Mouse (Mus musculus) neutrophil, adult 5-6 weeks (primary cell): ENCODE measurements around the gene Acadvl. TPM values are rescaled to one million over a fixed set of nuclear protein-coding genes. Genes with fewer than 3 reads are reported as not detected.

Source experiments
- ATAC-seq: fragments of 151-379, 151-347 bp; 2 replicates; pipeline ENCODE4 v1.8.0; 2017; ENCODE audit warnings: mild to moderate bottlenecking, moderate TSS enrichment; ENCODE audit not compliant: insufficient number of reproducible peaks, poor library complexity, low FRiP score, severe bottlenecking; ENCODE audit errors: extremely low read depth
- total RNA-seq: library from RNA; stranded (forward); fragments of 200-1000 nt; gene quantifications from 2 replicates; pipeline ENCODE4 v1.2.3, GENCODE M21; 2017

Gene Acadvl
- total RNA-seq = 45.2 and 46.7 TPM in 2 replicates

- peak; percentile 86 for ATAC-seq
These were observed at the start of gene Acadvl for GRCm38 (mm10) chr11:70014880-70015558. Gene Acadvl (minus strand): TSS chr11:70015411.

GRCm38 (mm10) chr11:70063053-70063452, 47.8 kb upstream of the Acadvl start:
- ATAC-seq = no peak

- ATAC-seq = no peak
These were observed 44.7 kb upstream of the Acadvl start for GRCm38 (mm10) chr11:70059930-70060329.

GRCm38 (mm10) chr11:70057805-70058204, 42.6 kb upstream of the Acadvl start:
- ATAC-seq = no peak

- peak; percentile 67 for ATAC-seq
These were observed 40.5 kb upstream of the Acadvl start for GRCm38 (mm10) chr11:70055618-70056214.

GRCm38 (mm10) chr11:70053898-70054570, 38.8 kb upstream of the Acadvl start, which contains the start of gene Asgr1:
Gene Asgr1 (plus strand): TSS chr11:70054085.
- ATAC-seq = no peak

GRCm38 (mm10) chr11:70053156-70053555, 37.9 kb upstream of the Acadvl start:
- ATAC-seq = no peak

GRCm38 (mm10) chr11:70049816-70050215, 34.6 kb upstream of the Acadvl start:
- no peak for ATAC-seq

- ATAC-seq = no peak
These were observed 34.2 kb upstream of the Acadvl start for GRCm38 (mm10) chr11:70049366-70049765.

GRCm38 (mm10) chr11:70045435-70045834, 30.2 kb upstream of the Acadvl start:
- ATAC-seq = no peak

GRCm38 (mm10) chr11:70043665-70044064, 28.5 kb upstream of the Acadvl start:
- ATAC-seq = no peak

GRCm38 (mm10) chr11:70042309-70043085, 27.3 kb upstream of the Acadvl start:
- ATAC-seq = no peak

- no peak for ATAC-seq
These were observed 25.0 kb upstream of the Acadvl start for GRCm38 (mm10) chr11:70040184-70040583.

- ATAC-seq = no peak
These were observed 24.4 kb upstream of the Acadvl start for GRCm38 (mm10) chr11:70039631-70040030.

GRCm38 (mm10) chr11:70038174-70038573, 23.0 kb upstream of the Acadvl start:
- ATAC-seq = no peak

GRCm38 (mm10) chr11:70031321-70031670, 16.1 kb upstream of the Acadvl start:
- ATAC-seq = no peak

GRCm38 (mm10) chr11:70030651-70031320, 15.6 kb upstream of the Acadvl start:
- ATAC-seq = no peak

GRCm38 (mm10) chr11:70029829-70030550, 14.8 kb upstream of the Acadvl start:
- ATAC-seq = no peak
